Mouse (Mus musculus): ENCODE data around the gene Slc29a3.

DNA sequence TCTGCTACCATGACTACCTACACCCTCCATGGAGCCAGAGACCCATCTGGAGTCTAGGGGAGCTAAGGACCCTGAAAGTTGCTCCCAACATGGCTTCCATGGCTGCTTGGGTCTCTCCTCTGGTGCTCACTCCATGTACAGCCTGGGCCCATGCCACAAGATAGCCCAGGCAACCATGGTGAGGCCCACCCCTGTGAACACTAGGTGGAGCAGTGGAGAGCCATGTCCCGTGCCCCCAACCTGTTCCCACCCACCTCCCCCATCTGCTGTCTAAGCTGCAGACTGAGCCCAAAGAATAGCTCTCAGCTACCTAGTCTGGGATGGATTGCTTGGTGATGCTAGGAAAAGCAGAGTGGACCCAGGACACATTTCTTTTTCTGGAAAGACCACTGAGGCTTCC, 29.2 kb downstream of the Slc29a3 start:
- TF ChIP-seq CTCF (IDR thresholded peaks at IDR 0.05; ENCODE audit: low read depth) = peak; percentile 48
- TF ChIP-seq EP300 (IDR thresholded peaks at IDR 0.05; ENCODE audit: low read depth) = no peak
